Mouse (Mus musculus) heart, postnatal 0 days (tissue): ENCODE measurements around the gene Rap1gap2. TPM values are rescaled to one million over a fixed set of nuclear protein-coding genes. Genes with fewer than 3 reads are reported as not detected.

Source experiments
- ATAC-seq: fragments of 200-750 bp; cut with Nextera tagmentation; 2 replicates; pipeline ENCODE4 v1.8.0; 2017; ENCODE audit warnings: low read depth, moderate number of reproducible peaks, moderate library complexity; ENCODE audit not compliant: insufficient read depth
- DNase-seq: peaks from one replicate; pipeline ENCODE4 v3.0.0-alpha.2; 2016; ENCODE audit warnings: low spot score
- H3K27ac ChIP-seq: fragments of 300-500 bp; sonication (generic); 2 replicates; pipeline ENCODE4 v1.5.1; 2014; ENCODE audit warnings: low read depth, mild to moderate bottlenecking
- H3K27me3 ChIP-seq: fragments of 300-500 bp; sonication (generic); 2 replicates; pipeline ENCODE4 v1.6.1; 2014; ENCODE audit warnings: low read length, mixed read lengths; ENCODE audit not compliant: control insufficient read depth, insufficient read depth
- H3K36me3 ChIP-seq: fragments of 300-500 bp; sonication (generic); replicated peaks from 2 replicates; pipeline ENCODE4 v1.6.1; 2014; ENCODE audit warnings: low read length, mixed read lengths; ENCODE audit not compliant: control insufficient read depth, insufficient read depth
- H3K4me1 ChIP-seq: fragments of 300-500 bp; sonication (generic); 2 replicates; pipeline ENCODE4 v1.6.1; 2014; ENCODE audit warnings: antibody characterized with exemption; ENCODE audit not compliant: control insufficient read depth, insufficient read depth
- H3K4me2 ChIP-seq: fragments of 300-500 bp; sonication (generic); 2 replicates; pipeline ENCODE4 v1.6.1; 2014; ENCODE audit warnings: low read depth, mild to moderate bottlenecking, low read length, moderate library complexity
- H3K4me3 ChIP-seq: fragments of 300-500 bp; sonication (generic); 2 replicates; pipeline ENCODE4 v1.5.1; 2014; ENCODE audit warnings: low read depth, low read length
- H3K9ac ChIP-seq: fragments of 300-500 bp; sonication (generic); replicated peaks from 2 replicates; pipeline ENCODE4 v1.6.1; 2014; ENCODE audit warnings: low read depth, low read length, mixed read lengths
- H3K9me3 ChIP-seq: fragments of 300-500 bp; sonication (generic); replicated peaks from 2 replicates; pipeline ENCODE4 v1.6.1; 2016; ENCODE audit warnings: low read length; ENCODE audit not compliant: control insufficient read depth
- CTCF ChIP-seq: IDR thresholded peaks from 2 replicates; pipeline ENCODE4 v1.5.1; 2016; ENCODE audit warnings: antibody characterized with exemption, control low read depth, low read depth
- EP300 ChIP-seq: IDR thresholded peaks from 2 replicates; pipeline ENCODE4 v1.6.1; 2016; ENCODE audit warnings: antibody characterized with exemption, low read depth
- WGBS: fragments of 180-500 bp; shearing (Covaris S2); extraction: QIAGEN DNeasy Blood & Tissue Kit; methylation state at CpG from one replicate; pipeline ENCODE4 v1.1.7; 2014; 5-methylcytosine and 5-hydroxymethylcytosine counted together
- polyA plus RNA-seq: library from polyadenylated mRNA; unstranded; fragments of >200 nt; fragmentation: Nextera tagmentation; extraction: Ambion mirVana; gene quantifications from 2 replicates; pipeline ENCODE4 v1.2.1, GENCODE M21; 2015
- total RNA-seq: library from RNA; depleted of rRNA; stranded (reverse); fragments of >200 nt; gene quantifications from 2 replicates; pipeline ENCODE4 v1.2.3, GENCODE M21; 2014; ENCODE audit warnings: low replicate concordance

Rap1gap2 gene
- total and polyA plus RNA-seq, 2 experiments from 2014 or later = 5.6 to 16.5 TPM

GRCm38 (mm10) chr11:74411943-74412342 lies 198.8 kb downstream of the Rap1gap2 start:
- peaks cover 34% of the 10 kb centered on the region for H3K4me1 ChIP-seq
- H3K27me3 ChIP-seq = no peaks in the 10 kb centered on the region
- H3K4me2 ChIP-seq = no peak overlapping the region
- WGBS = 68% methylated on average over 3 of the region's 3 CpGs
- H3K4me3 ChIP-seq = no peak overlapping the region
- TF ChIP-seq CTCF (no peak), EP300 (no peak)
- no peak overlapping the region for H3K27ac ChIP-seq
- no peak overlapping the region for H3K9ac ChIP-seq
- no peak for DNase-seq
- H3K9me3 ChIP-seq = no peaks in the 10 kb centered on the region
- ATAC-seq = no peak
- H3K36me3 ChIP-seq = no peaks in the 10 kb centered on the region; the same call in 1 of the 2 replicates

- WGBS = 24% methylated on average over 4 of the region's 4 CpGs
- ATAC-seq (0 out of 2 replicates have a peak, but pooled peaks have one; percentile 21), DNase-seq (peak; percentile 71)
- 0 out of 2 replicates have a peak overlapping the region, but pooled peaks have one; percentile 40 for H3K27ac ChIP-seq
- H3K4me3 ChIP-seq = no peak overlapping the region
- H3K27me3 ChIP-seq = no peaks in the 10 kb centered on the region
- no peaks in the 10 kb centered on the region for H3K36me3 ChIP-seq
- no peaks in the 10 kb centered on the region for H3K9me3 ChIP-seq
- H3K4me1 ChIP-seq = peaks cover 33% of the 10 kb centered on the region
- no peak overlapping the region for H3K9ac ChIP-seq
- no peak overlapping the region for H3K4me2 ChIP-seq
- TF ChIP-seq EP300 (no peak), CTCF (no peak)
These were observed 200.9 kb downstream of the Rap1gap2 start for GRCm38 (mm10) chr11:74409757-74410174.

GRCm38 (mm10) chr11:74409447-74409754 lies 201.3 kb downstream of the Rap1gap2 start:
- WGBS = 51% methylated on average over 5 of the region's 5 CpGs
- ATAC-seq (peak; percentile 24; the same call in 1 of the 2 replicates), DNase-seq (no peak)
- Histone ChIP-seq H3K4me1 (peaks cover 33% of the 10 kb centered on the region), H3K27ac (0 out of 2 replicates have a peak overlapping the region, but pooled peaks have one; percentile 40), H3K4me3 (no peak overlapping the region), H3K9me3 (no peaks in the 10 kb centered on the region), H3K9ac (no peak overlapping the region), H3K27me3 (no peaks in the 10 kb centered on the region), H3K36me3 (no peaks in the 10 kb centered on the region), H3K4me2 (no peak overlapping the region)
- no peak for TF ChIP-seq CTCF
- TF ChIP-seq EP300 = no peak

- TF ChIP-seq EP300 = peak; percentile 13; the same call in 1 of the 2 replicates
- no peak for TF ChIP-seq CTCF
- H3K9ac ChIP-seq = no peak overlapping the region
- peak; percentile 93 for DNase-seq
- 47% methylated on average over 4 of the region's 4 CpGs for WGBS
- H3K36me3 ChIP-seq = no peaks in the 10 kb centered on the region
- H3K27me3 ChIP-seq = no peaks in the 10 kb centered on the region
- ATAC-seq = peak; percentile 94
- H3K4me2 ChIP-seq = no peak overlapping the region
- H3K4me3 ChIP-seq = no peak overlapping the region
- H3K27ac ChIP-seq = peak overlapping the region; percentile 40; the same call in 1 of the 2 replicates
- no peaks in the 10 kb centered on the region for H3K9me3 ChIP-seq
- peaks cover 32% of the 10 kb centered on the region for H3K4me1 ChIP-seq
These were observed 201.9 kb downstream of the Rap1gap2 start for GRCm38 (mm10) chr11:74408587-74409446.

- Histone ChIP-seq H3K4me3 (no peak overlapping the region), H3K27me3 (no peaks in the 10 kb centered on the region), H3K4me1 (peaks cover 24% of the 10 kb centered on the region), H3K9me3 (no peaks in the 10 kb centered on the region), H3K36me3 (no peaks in the 10 kb centered on the region), H3K4me2 (no peak overlapping the region), H3K27ac (no peak overlapping the region), H3K9ac (no peak overlapping the region)
- WGBS = 78% methylated on average over 7 of the region's 7 CpGs
- ATAC-seq (no peak), DNase-seq (no peak)
- TF ChIP-seq EP300 (no peak), CTCF (no peak)
These were observed 205.5 kb downstream of the Rap1gap2 start for GRCm38 (mm10) chr11:74405201-74405600.
